Mouse (Mus musculus): ENCODE results near the gene Flt3. TPM values are rescaled to one million over a fixed set of nuclear protein-coding genes. Genes with fewer than 3 reads are reported as not detected.
A peak's percentile ranks its signal among the peaks of the same experiment; 100 is the strongest.

The Flt3 gene
- total and polyA plus RNA-seq, 3 experiments, result 0.09 to 0.16 (median 0.13) TPM

DNA sequence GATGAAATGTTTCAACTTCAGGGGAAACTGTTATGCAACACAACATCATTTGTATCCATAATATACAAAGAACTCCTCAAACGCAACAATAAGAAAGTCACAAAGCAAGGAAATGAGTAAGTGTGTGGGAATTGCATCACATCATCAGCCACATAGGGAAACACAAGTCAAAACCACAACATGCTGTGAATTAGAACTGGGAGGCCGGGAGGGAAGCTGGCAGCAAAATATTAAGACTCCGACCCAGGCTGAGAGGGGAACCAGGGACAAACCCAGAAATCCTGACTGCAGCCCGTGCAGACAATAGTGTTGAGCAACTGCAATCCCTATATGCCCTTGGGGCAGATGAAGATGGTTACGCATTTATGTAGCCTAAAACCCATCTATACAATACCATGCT is 11.2 kb downstream of the Flt3 start:
- intact Hi-C loops (cut with DNase I), result no loop called here
- H3K27ac ChIP-seq, result no peak overlapping the region
- WGBS, result 57% methylated on average over 5 of the region's 5 CpGs
- no peaks in the 10 kb centered on the region for H3K4me1 ChIP-seq (ENCODE audit: control insufficient read depth, insufficient read depth, low read length)
- H3K4me3 ChIP-seq, result no peak overlapping the region
- no peaks in the 10 kb centered on the region for H3K27me3 ChIP-seq (ENCODE audit: control insufficient read depth, insufficient read depth, low read length)
- no peaks in the 10 kb centered on the region for H3K36me3 ChIP-seq (ENCODE audit: control insufficient read depth, insufficient read depth, low read length)
- no peak overlapping the region for H3K9ac ChIP-seq (ENCODE audit: low read depth, low read length)
- H3K79me2 ChIP-seq (replicated peaks; ENCODE audit: control insufficient read depth, insufficient read depth, low read length), result no peaks in the 10 kb centered on the region
- TF ChIP-seq EP300 (IDR thresholded peaks at IDR 0.05; ENCODE audit: insufficient read depth, low read depth, low read length) (no peak), CTCF (IDR thresholded peaks at IDR 0.05) (no peak), POLR2A (IDR thresholded peaks at IDR 0.05; ENCODE audit: insufficient read depth, low read depth, low read length) (no peak)
- peak in 1 of 2 experiments; percentile 21 for DNase-seq

DNA sequence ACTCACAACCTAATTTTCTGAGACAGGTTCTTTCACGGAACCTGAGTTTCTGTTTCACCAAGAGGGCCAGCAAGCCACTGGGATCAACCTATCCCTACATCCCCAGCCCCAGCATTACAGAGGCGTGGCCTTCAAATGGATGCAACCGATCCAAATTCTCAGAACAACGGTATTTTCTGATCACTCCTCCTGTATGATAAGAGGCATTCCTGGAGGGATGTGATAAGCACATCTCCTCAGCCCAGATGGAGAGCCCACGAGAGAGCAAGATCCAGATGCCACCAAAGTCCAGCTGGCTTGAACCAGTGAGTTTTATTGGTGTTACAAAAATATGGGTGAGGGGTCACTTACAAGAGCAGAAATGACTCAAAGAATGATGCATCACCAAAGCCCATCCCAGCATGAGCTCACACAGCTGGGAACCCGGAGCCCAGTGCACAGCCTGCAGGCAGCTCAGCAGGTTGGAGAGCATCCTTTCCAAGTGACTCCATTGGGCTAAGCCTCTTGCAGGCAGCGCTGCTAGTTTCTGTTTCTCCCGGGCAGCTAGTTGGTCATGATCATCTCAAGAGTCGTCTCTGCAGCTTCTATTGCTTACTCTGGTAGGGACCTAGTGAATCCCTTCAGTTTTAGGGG is 11.8 kb downstream of the Flt3 start:
- intact Hi-C loops (cut with DNase I), result no loop called here
- no peak for DNase-seq
- 59% methylated on average over 9 of the region's 9 CpGs for WGBS
- no peaks in the 10 kb centered on the region for H3K79me2 ChIP-seq (replicated peaks; ENCODE audit: control insufficient read depth, insufficient read depth, low read length)
- H3K4me3 ChIP-seq, result no peak overlapping the region
- H3K27ac ChIP-seq, result no peak overlapping the region
- no peaks in the 10 kb centered on the region for H3K27me3 ChIP-seq (ENCODE audit: control insufficient read depth, insufficient read depth, low read length)
- no peak overlapping the region for H3K9ac ChIP-seq (ENCODE audit: low read depth, low read length)
- TF ChIP-seq CTCF (IDR thresholded peaks at IDR 0.05) (no peak), EP300 (IDR thresholded peaks at IDR 0.05; ENCODE audit: insufficient read depth, low read depth, low read length) (no peak), POLR2A (IDR thresholded peaks at IDR 0.05; ENCODE audit: insufficient read depth, low read depth, low read length) (no peak)
- no peaks in the 10 kb centered on the region for H3K36me3 ChIP-seq (ENCODE audit: control insufficient read depth, insufficient read depth, low read length)
- H3K4me1 ChIP-seq (ENCODE audit: control insufficient read depth, insufficient read depth, low read length), result no peaks in the 10 kb centered on the region

DNA sequence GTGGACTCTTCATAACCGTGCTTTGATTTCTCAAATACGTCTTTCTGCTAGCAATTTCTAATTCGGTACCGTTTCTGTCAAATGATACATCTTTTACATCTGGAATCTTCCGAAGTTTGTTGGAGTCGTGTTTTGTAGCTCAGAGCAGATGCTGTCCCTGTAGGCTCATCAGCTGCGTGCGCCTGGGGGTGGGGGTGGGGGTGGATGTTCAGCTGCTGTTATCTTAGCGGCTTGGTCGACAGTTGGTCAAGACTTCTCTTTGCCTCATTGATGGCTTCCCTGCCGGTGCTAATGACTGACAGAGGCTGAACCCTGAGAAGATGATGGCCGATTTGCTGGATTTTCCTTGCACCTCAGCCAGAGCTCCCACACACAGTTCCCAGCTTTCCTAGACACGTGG is 13.4 kb downstream of the Flt3 start:
- H3K27ac ChIP-seq, result no peak overlapping the region
- TF ChIP-seq POLR2A (IDR thresholded peaks at IDR 0.05; ENCODE audit: insufficient read depth, low read depth, low read length) (no peak), EP300 (IDR thresholded peaks at IDR 0.05; ENCODE audit: insufficient read depth, low read depth, low read length) (no peak), CTCF (IDR thresholded peaks at IDR 0.05) (no peak)
- intact Hi-C loops (cut with DNase I), result no loop called here
- H3K4me1 ChIP-seq (ENCODE audit: control insufficient read depth, insufficient read depth, low read length), result no peaks in the 10 kb centered on the region
- H3K79me2 ChIP-seq (replicated peaks; ENCODE audit: control insufficient read depth, insufficient read depth, low read length), result no peaks in the 10 kb centered on the region
- WGBS, result 72% methylated on average over 13 of the region's 13 CpGs
- no peaks in the 10 kb centered on the region for H3K36me3 ChIP-seq (ENCODE audit: control insufficient read depth, insufficient read depth, low read length)
- H3K9ac ChIP-seq (ENCODE audit: low read depth, low read length), result no peak overlapping the region
- no peak overlapping the region for H3K4me3 ChIP-seq
- no peaks in the 10 kb centered on the region for H3K27me3 ChIP-seq (ENCODE audit: control insufficient read depth, insufficient read depth, low read length)
- no peak for DNase-seq

DNA sequence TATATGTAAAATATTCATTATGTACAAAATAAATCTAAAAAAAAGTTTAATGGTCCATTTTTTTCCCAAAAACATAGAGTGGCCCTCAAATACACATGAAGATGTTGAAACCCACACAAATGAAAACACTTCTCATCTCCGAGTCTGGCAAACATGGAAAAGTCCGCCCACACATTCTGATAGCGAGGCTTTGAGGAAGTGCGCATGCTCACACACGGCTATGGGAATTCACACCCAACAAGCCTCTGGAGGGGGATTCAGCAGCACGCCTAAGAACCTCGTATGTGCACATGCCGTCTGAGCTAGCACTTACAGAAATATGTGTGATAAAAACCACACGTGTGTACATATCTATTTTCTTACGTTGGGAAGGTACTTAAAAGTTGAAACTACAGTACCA is 18.9 kb downstream of the Flt3 start:
- TF ChIP-seq EP300 (IDR thresholded peaks at IDR 0.05; ENCODE audit: insufficient read depth, low read depth, low read length) (no peak), CTCF (IDR thresholded peaks at IDR 0.05) (no peak), POLR2A (IDR thresholded peaks at IDR 0.05; ENCODE audit: insufficient read depth, low read depth, low read length) (no peak)
- H3K4me1 ChIP-seq (ENCODE audit: control insufficient read depth, insufficient read depth, low read length), result no peaks in the 10 kb centered on the region
- no peak overlapping the region for H3K4me3 ChIP-seq
- intact Hi-C loops (cut with DNase I), result no loop called here
- no peaks in the 10 kb centered on the region for H3K27me3 ChIP-seq (ENCODE audit: control insufficient read depth, insufficient read depth, low read length)
- 47% methylated on average over 10 of the region's 10 CpGs for WGBS
- DNase-seq, result peak in 1 of 2 experiments; percentile 8
- no peak overlapping the region for H3K27ac ChIP-seq
- no peak overlapping the region for H3K9ac ChIP-seq (ENCODE audit: low read depth, low read length)
- no peaks in the 10 kb centered on the region for H3K79me2 ChIP-seq (replicated peaks; ENCODE audit: control insufficient read depth, insufficient read depth, low read length)
- H3K36me3 ChIP-seq (ENCODE audit: control insufficient read depth, insufficient read depth, low read length), result no peaks in the 10 kb centered on the region

DNA sequence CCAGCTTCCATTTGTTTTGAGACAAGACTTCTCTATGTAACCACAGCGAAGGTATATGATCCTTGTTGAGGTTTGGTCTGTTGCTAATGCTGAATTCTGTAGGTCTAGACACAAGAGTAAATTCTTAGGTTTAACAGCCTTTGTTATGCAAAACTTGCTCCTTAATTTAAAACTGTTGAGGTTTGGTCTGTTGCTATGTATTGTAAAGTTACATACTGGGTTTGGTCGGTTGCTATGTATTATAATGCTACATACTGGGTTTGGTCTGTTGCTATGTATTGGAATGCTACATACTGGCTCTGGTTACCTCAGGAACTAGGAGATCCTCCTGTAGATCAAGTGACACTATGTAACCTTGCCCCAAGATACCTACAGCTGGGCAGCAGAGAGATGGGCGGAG is 20.8 kb downstream of the Flt3 start:
- Histone ChIP-seq H3K9ac (ENCODE audit: low read depth, low read length) (no peak overlapping the region), H3K27me3 (ENCODE audit: control insufficient read depth, insufficient read depth, low read length) (no peaks in the 10 kb centered on the region), H3K36me3 (ENCODE audit: control insufficient read depth, insufficient read depth, low read length) (no peaks in the 10 kb centered on the region), H3K4me3 (no peak overlapping the region), H3K79me2 (replicated peaks; ENCODE audit: control insufficient read depth, insufficient read depth, low read length) (no peaks in the 10 kb centered on the region), H3K27ac (no peak overlapping the region), H3K4me1 (ENCODE audit: control insufficient read depth, insufficient read depth, low read length) (no peaks in the 10 kb centered on the region)
- DNase-seq, result no peak
- TF ChIP-seq EP300 (IDR thresholded peaks at IDR 0.05; ENCODE audit: insufficient read depth, low read depth, low read length), result no peak
- TF ChIP-seq CTCF (IDR thresholded peaks at IDR 0.05), result no peak
- no peak for TF ChIP-seq POLR2A (IDR thresholded peaks at IDR 0.05; ENCODE audit: insufficient read depth, low read depth, low read length)
- WGBS, result 74% methylated on average over 3 of the region's 3 CpGs
- intact Hi-C loops (cut with DNase I), result no loop called here

DNA sequence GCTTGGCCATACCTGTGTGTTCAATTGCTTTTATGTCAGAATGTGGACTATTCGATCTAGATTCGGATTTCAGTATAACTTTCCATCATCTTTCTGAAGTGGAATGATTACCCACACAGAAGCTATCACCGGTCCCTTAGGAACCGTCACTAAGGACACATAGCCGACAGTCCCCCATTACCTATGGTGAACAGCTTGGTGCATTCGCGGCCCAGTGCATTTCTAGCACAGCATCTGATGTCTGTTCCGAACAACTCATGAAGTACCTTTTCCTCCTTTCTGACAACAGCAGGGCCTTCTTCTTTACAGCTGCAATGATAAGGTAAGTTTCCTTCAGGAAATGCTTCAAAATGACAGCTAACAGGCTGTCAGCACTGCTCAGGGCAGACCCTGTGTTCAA is 30.0 kb downstream of the Flt3 start:
- no peak for DNase-seq
- no peak overlapping the region for H3K27ac ChIP-seq
- TF ChIP-seq EP300 (IDR thresholded peaks at IDR 0.05; ENCODE audit: insufficient read depth, low read depth, low read length), result no peak
- no peak for TF ChIP-seq POLR2A (IDR thresholded peaks at IDR 0.05; ENCODE audit: insufficient read depth, low read depth, low read length)
- TF ChIP-seq CTCF (IDR thresholded peaks at IDR 0.05), result no peak
- no peak overlapping the region for H3K9ac ChIP-seq (ENCODE audit: low read depth, low read length)
- H3K4me1 ChIP-seq (ENCODE audit: control insufficient read depth, insufficient read depth, low read length), result no peaks in the 10 kb centered on the region
- WGBS, result 79% methylated on average over 8 of the region's 8 CpGs
- no peak overlapping the region for H3K4me3 ChIP-seq
- no peaks in the 10 kb centered on the region for H3K36me3 ChIP-seq (ENCODE audit: control insufficient read depth, insufficient read depth, low read length)
- H3K79me2 ChIP-seq (replicated peaks; ENCODE audit: control insufficient read depth, insufficient read depth, low read length), result no peaks in the 10 kb centered on the region
- intact Hi-C loops (cut with DNase I), result no loop called here
- H3K27me3 ChIP-seq (ENCODE audit: control insufficient read depth, insufficient read depth, low read length), result no peaks in the 10 kb centered on the region

All from heart, adult 2 months (tissue).